Mouse (Mus musculus): Measurements from ENCODE around the gene Epn2. TPM values are rescaled to one million over a fixed set of nuclear protein-coding genes. Genes with fewer than 3 reads are reported as not detected.

The Epn2 gene
- polyA plus RNA-seq, 1 experiment: 7.3 TPM

DNA sequence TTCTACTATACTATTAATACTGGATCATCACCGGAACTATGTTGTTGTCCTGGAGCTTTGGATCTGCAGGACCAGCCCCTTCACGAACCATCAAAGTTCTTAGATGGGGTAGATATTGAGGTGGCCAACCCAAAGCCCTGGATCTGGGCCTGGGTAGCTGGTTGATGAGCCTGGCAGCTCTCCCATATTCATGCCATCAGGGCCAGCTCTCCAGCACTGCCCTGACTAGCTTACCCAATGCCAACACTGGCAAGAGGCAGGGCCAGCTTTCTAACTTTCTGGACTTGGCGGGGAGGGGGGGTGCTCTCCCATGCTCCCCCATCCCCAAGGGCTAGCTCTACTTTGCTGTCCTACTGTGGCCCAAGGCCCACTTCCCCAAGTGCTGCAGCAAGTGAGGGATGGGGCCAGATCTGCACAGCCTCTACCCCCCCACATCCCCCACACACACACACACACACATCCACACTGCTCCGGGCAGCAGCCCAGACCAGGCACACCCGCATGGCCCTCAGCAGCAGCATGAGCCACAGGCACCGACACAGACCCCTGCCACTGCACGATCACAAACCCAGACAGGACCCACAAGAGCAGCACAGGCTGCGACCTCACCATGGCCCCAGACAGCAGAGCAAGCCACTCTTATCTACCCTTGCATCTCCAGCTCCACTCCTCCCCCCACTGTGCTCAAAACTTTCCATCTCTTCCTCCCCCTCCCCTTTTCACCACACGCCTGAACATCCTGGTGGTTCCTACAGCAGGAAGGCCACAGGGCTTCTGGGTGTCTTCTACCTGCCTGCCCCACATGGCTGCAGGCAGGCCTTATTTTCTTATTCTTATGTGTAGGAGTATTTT lies 98.0 kb downstream of the Epn2 start:
- peak; percentile 27 for DNase-seq
- WGBS: 39% methylated on average over 9 of the region's 9 CpGs

DNA sequence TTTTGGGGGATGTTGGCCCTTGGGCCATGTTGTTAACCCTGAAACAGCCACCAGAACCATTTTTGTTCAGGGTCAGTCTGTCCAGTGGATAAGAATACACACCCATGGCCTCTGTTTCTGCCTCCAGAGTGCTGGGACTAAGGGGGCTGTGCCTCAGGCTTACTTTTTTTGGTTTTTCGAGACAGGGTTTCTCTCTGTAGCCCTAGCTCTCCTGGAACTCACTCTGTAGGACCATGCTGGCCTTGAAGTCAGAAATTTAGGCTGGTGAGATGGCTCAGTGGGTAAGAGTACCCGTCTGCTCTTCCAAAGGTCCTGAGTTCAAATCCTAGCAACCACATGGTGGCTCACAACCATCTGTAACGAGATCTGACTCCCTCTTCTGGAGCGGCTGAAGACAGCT lies 100.7 kb downstream of the Epn2 start:
- 89% methylated on average over 4 of the region's 4 CpGs for WGBS

More for the DNA sequence above, 98.0 kb downstream of the Epn2 start:
- Histone ChIP-seq H3K36me3 (ENCODE audit: control insufficient read depth, insufficient read depth, low read length) (no peaks in the 10 kb centered on the region), H3K4me3 (ENCODE audit: control insufficient read depth, insufficient read depth, low read length) (no peak overlapping the region), H3K27me3 (ENCODE audit: control insufficient read depth, insufficient read depth, low read length) (no peaks in the 10 kb centered on the region), H3K4me1 (replicated peaks; ENCODE audit: control insufficient read depth, insufficient read depth, low read length) (peaks cover 10% of the 10 kb centered on the region), H3K27ac (ENCODE audit: control insufficient read depth, insufficient read depth, low read length) (no peak overlapping the region; the same call in 1 of the 2 replicates)
- TF ChIP-seq CTCF (IDR thresholded peaks at IDR 0.05; ENCODE audit: borderline replicate concordance, control insufficient read depth, extremely low read depth, insufficient read depth, low read length, poor library complexity) (no peak), POLR2A (IDR thresholded peaks at IDR 0.05; ENCODE audit: control insufficient read depth, extremely low read depth, insufficient read depth, low read length, poor library complexity) (no peak)

DNA sequence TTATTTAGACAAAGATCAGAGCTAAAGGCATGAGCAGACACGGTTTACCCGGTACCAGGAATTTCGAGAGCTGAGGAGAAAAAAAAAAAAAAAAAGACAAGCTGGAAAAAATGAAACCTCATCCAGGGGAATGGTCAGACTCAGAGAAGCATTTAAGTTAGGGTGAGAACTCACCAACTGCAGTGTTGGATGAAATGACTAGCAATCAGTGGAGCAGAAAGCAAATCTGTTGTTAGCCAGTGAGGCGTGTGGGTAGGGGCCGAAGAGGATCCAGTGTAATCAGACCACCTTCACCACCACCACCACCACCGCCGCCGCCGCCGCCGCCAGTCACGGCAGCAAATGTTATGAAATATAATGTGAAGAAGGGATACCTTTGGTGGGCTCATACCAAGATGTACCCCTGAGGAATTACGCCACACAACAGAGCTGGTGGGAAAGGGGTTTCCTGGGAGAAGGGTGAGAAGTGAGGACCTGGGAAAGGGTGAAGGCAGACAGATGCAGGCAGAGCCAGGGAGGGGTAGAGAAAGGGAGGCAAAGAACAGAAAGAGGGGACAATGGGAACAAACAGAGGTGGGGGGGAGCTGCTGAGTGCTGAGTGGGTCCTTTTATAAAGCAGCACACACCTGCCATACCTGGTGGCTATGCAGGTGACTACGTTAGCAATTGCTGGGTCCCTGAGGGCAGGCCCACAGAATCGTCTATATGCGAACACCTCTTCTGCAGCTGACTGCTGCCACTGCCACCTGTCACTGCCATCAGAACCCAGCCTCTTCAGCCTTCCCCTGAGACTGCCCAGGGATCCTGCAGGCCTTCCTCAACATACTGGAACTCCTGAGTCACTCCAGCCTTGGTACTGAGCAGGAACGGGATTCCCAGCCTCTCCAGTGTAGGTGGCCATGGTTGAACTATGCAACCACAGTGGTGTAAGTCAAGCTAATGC lies 101.7 kb downstream of the Epn2 start:
- Histone ChIP-seq H3K27ac (ENCODE audit: control insufficient read depth, insufficient read depth, low read length) (no peak overlapping the region), H3K4me1 (replicated peaks; ENCODE audit: control insufficient read depth, insufficient read depth, low read length) (peaks cover 10% of the 10 kb centered on the region), H3K36me3 (ENCODE audit: control insufficient read depth, insufficient read depth, low read length) (no peaks in the 10 kb centered on the region), H3K4me3 (ENCODE audit: control insufficient read depth, insufficient read depth, low read length) (no peak overlapping the region), H3K27me3 (ENCODE audit: control insufficient read depth, insufficient read depth, low read length) (no peaks in the 10 kb centered on the region)
- 84% methylated on average over 17 of the region's 17 CpGs for WGBS
- TF ChIP-seq POLR2A (IDR thresholded peaks at IDR 0.05; ENCODE audit: control insufficient read depth, extremely low read depth, insufficient read depth, low read length, poor library complexity) (no peak), CTCF (IDR thresholded peaks at IDR 0.05; ENCODE audit: borderline replicate concordance, control insufficient read depth, extremely low read depth, insufficient read depth, low read length, poor library complexity) (no peak)
- no peak for DNase-seq

More for the DNA sequence above, 100.7 kb downstream of the Epn2 start:
- no peak overlapping the region for H3K27ac ChIP-seq (ENCODE audit: control insufficient read depth, insufficient read depth, low read length)
- H3K27me3 ChIP-seq (ENCODE audit: control insufficient read depth, insufficient read depth, low read length): no peaks in the 10 kb centered on the region
- TF ChIP-seq CTCF (IDR thresholded peaks at IDR 0.05; ENCODE audit: borderline replicate concordance, control insufficient read depth, extremely low read depth, insufficient read depth, low read length, poor library complexity) (no peak), POLR2A (IDR thresholded peaks at IDR 0.05; ENCODE audit: control insufficient read depth, extremely low read depth, insufficient read depth, low read length, poor library complexity) (no peak)
- peaks cover 10% of the 10 kb centered on the region for H3K4me1 ChIP-seq (replicated peaks; ENCODE audit: control insufficient read depth, insufficient read depth, low read length)
- DNase-seq: no peak
- H3K36me3 ChIP-seq (ENCODE audit: control insufficient read depth, insufficient read depth, low read length): no peaks in the 10 kb centered on the region
- no peak overlapping the region for H3K4me3 ChIP-seq (ENCODE audit: control insufficient read depth, insufficient read depth, low read length)

DNA sequence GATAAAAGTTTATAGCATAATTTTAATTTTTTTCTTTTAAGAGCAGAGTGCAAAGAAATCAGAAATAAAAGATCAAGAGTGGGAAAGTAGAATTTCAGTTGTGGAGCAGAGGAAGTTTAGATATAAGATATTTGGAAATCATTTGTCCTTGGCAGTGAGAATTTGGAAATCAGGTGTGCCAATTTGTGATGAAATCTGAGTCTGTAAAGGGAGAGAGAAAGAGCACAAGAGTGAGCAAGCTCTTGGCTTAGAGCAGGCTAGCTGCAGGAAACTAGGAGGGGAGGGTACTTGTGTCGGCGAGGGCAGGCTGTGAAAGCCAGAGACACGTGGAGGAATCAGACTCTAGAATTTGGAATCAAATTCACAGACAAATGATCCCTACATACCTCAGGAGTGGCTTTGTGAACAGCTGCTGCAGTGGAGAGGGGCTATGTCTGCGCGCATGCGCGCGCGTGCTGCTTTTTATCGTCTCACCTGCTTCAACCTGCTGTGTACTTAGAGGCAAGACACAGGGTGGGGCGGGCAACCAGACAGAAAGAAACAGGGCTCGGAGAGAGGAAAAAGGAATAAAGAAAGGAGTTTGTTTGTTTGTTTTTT lies 102.6 kb downstream of the Epn2 start:
- no peak overlapping the region for H3K4me3 ChIP-seq (ENCODE audit: control insufficient read depth, insufficient read depth, low read length)
- H3K4me1 ChIP-seq (replicated peaks; ENCODE audit: control insufficient read depth, insufficient read depth, low read length): peaks cover 8% of the 10 kb centered on the region
- TF ChIP-seq CTCF (IDR thresholded peaks at IDR 0.05; ENCODE audit: borderline replicate concordance, control insufficient read depth, extremely low read depth, insufficient read depth, low read length, poor library complexity) (no peak), POLR2A (IDR thresholded peaks at IDR 0.05; ENCODE audit: control insufficient read depth, extremely low read depth, insufficient read depth, low read length, poor library complexity) (no peak)
- no peaks in the 10 kb centered on the region for H3K27me3 ChIP-seq (ENCODE audit: control insufficient read depth, insufficient read depth, low read length)
- H3K36me3 ChIP-seq (ENCODE audit: control insufficient read depth, insufficient read depth, low read length): no peaks in the 10 kb centered on the region
- 71% methylated on average over 12 of the region's 12 CpGs for WGBS
- DNase-seq: no peak
- H3K27ac ChIP-seq (ENCODE audit: control insufficient read depth, insufficient read depth, low read length): no peak overlapping the region

DNA sequence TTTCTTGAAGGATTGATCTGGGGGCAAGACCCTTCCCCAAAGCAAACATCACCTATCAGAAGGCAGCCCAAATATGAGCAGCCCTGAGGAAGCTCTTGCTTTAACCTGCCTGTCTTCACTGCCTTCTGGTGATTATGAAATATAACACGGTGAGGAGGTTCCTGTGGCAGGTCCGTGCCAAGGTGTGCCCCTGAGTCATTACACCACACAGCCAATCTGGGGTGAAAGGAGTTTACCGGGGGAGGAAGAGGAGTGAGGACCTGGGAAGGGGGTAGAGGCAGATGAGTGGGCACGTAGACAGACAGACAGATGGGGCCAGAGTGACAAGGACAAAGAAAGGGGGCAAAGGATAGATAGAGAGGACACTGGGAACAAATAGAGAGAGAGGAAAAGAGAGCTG lies 105.9 kb downstream of the Epn2 start:
- no peak overlapping the region for H3K27ac ChIP-seq (ENCODE audit: control insufficient read depth, insufficient read depth, low read length)
- no peaks in the 10 kb centered on the region for H3K27me3 ChIP-seq (ENCODE audit: control insufficient read depth, insufficient read depth, low read length)
- H3K4me1 ChIP-seq (replicated peaks; ENCODE audit: control insufficient read depth, insufficient read depth, low read length): no peaks in the 10 kb centered on the region
- no peak overlapping the region for H3K4me3 ChIP-seq (ENCODE audit: control insufficient read depth, insufficient read depth, low read length)
- TF ChIP-seq CTCF (IDR thresholded peaks at IDR 0.05; ENCODE audit: borderline replicate concordance, control insufficient read depth, extremely low read depth, insufficient read depth, low read length, poor library complexity): no peak
- TF ChIP-seq POLR2A (IDR thresholded peaks at IDR 0.05; ENCODE audit: control insufficient read depth, extremely low read depth, insufficient read depth, low read length, poor library complexity): no peak
- H3K36me3 ChIP-seq (ENCODE audit: control insufficient read depth, insufficient read depth, low read length): no peaks in the 10 kb centered on the region
- DNase-seq: no peak
- 57% methylated on average over 4 of the region's 4 CpGs for WGBS

- Histone ChIP-seq H3K36me3 (ENCODE audit: control insufficient read depth, insufficient read depth, low read length) (no peaks in the 10 kb centered on the region), H3K4me1 (replicated peaks; ENCODE audit: control insufficient read depth, insufficient read depth, low read length) (no peaks in the 10 kb centered on the region), H3K27me3 (ENCODE audit: control insufficient read depth, insufficient read depth, low read length) (no peaks in the 10 kb centered on the region), H3K4me3 (ENCODE audit: control insufficient read depth, insufficient read depth, low read length) (no peak overlapping the region), H3K27ac (ENCODE audit: control insufficient read depth, insufficient read depth, low read length) (no peak overlapping the region)
- no peak for TF ChIP-seq POLR2A (IDR thresholded peaks at IDR 0.05; ENCODE audit: control insufficient read depth, extremely low read depth, insufficient read depth, low read length, poor library complexity)
- no peak for TF ChIP-seq CTCF (IDR thresholded peaks at IDR 0.05; ENCODE audit: borderline replicate concordance, control insufficient read depth, extremely low read depth, insufficient read depth, low read length, poor library complexity)
- no peak for DNase-seq
Measured at GRCm38 (mm10) chr11:61470880-61471279, 108.6 kb downstream of the Epn2 start.
